Mouse (Mus musculus): ENCODE results near the gene Mns1.
"Not testable (repeated sequence)": the region's sequence is repeated elsewhere in the genome, so short reads cannot be mapped to it uniquely, and the experiment has no call there.

The Mns1 gene

DNA sequence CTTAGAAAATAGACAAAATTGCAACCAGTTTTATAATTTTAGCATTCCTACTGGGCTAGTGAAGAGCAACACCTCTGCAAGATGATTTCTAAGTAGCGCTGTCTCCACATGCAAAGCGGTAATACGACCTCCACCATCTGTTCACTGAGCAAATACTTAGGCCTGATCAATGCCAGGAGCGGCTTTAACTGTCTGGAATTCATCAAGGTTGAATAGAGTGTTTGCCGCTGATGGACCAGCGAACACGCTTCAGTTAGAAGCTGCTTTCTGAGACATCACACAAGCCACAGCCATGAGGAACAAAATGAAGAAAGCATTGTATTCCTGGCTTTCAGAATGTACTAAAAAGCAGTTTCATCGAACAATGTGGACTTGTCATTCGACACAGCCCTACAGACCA lies 2.9 kb upstream of the Mns1 start:
- DNase-seq, result no peak

GRCm38 (mm10) chr9:72438749-72439148 lies 938 bp downstream of the Mns1 start:
- DNase-seq, result no peak

- no peak for DNase-seq
Observed at GRCm38 (mm10) chr9:72440358-72440757, 2.5 kb downstream of the Mns1 start.

DNA sequence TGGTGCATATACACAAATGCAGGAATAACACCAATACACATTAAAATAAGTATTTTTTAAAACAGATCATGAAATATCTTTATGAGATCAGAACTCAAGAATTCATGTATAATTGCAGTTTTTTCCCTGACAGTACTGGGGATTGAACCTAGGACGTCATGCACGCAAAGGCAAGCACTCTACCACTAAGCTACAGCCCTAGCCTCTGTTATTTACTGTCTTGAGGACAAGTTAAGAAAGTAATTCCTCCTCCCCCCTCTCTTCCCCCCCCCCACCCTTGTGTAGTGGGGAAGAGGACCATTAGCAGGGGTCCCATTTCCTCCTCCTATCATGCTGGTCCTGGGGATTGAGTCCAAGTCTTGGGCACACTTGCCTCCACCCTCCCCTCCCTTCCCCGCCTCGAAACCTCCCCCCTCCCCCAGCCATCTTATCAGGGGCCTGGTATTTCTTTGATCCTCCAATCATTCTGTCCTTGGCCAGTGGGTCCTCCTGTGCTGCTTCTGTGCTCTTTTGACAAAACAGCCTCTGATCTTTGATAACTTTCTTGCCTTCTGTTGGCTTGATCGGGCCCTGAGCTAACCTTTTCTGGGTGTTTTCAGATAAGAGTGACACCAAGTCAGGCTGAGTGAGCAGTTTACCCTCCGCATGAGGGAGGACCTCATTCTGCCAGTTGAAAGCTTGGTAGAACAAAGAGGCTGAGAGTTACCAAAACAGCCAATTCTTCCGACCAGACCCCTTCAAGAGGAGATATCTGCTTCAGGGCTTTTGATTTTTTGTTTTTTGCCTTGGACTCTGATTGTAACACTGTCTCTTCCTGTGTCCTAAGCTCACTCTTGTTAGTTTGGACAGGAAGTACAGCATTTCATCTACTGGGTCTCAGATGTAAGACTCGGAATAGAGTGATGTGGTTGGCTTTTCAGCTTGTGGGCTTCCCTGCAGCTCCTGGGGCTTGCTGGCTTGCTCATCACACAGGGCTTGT lies 3.4 kb downstream of the Mns1 start:
- DNase-seq, result no peak

DNA sequence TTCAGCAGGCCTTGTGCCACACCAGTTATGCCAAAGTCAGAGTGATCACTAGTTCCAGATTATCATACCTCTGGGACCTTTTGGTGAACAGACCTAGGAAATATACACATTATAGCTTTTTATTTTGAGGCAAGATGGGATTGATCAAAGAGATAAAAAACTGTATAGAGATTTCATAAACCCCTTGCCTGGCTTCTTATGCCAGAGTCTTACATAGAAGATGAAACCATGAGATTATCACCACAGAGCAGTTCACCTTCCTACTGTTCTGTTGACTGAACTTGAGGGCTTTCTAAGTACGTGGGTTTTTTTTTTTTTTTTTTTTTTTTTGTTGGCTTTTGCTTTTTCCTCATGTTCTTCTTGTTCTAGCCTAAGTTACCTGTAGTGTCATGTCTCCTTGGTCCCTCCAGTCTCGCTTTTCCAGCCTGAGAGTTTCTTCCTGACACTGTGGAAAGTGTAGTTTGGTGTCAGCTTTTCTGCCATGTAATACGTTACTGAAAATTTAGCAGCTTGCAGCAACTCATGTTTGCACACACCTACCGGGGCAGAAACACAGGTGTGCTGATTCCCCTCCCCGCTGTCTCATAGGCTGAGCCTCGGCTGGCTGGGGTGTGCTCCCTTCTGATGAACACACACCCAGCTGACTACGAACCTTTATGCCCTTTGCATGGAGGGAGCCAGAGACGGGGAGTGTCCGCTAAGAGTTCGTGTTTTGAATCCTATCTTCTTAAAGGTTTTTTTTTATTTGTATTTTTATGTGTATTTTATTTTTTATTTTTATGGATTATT lies 4.3 kb downstream of the Mns1 start:
- DNase-seq, result no peak

DNA sequence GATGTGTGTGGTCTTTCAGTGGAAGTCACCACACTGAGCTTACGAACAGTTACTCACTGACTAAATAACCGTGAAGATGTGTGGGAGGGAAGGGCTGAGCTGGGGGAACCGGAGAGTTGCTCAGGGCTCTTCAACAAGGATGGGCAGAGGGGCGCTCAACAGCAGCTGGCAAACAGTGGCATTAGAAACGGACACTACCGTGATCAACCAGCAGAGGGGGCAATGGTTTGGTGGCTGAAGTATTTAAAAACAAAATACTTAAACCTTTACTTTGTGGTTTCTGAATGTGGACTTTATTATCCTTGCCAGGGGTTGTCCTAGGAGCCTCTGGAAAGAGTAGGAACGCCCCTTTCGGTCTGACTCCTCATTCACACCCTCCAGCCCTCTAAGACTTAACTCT lies 10.2 kb downstream of the Mns1 start:
- DNase-seq, result peak; percentile 24 to 37

- no peak for DNase-seq
Observed at GRCm38 (mm10) chr9:72449367-72449766, 11.6 kb downstream of the Mns1 start.

- DNase-seq, result no peak
Observed at GRCm38 (mm10) chr9:72449841-72450240, 12.0 kb downstream of the Mns1 start.

DNA sequence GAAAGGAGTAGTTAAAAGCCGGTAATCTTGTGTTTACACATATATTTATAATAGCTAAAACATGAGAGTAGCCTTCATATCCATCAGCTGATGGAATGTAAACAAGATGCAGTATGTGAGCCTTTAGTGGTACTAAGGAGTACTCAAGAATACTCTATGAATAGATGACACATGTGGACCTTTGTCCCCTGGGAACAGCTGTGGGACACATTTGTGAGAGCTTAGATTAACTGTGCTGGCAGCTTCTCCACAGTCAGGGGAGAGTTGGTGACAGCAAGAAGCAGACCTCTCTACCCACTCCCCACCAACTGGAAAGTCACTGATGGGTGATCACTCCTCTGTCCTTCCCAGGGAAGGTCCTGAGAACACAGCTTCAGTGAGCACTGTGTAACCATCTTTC lies 12.6 kb downstream of the Mns1 start:
- DNase-seq, result no peak

- DNase-seq, result no peak
Observed at GRCm38 (mm10) chr9:72451111-72451510, 13.3 kb downstream of the Mns1 start.

GRCm38 (mm10) chr9:72454281-72454680 lies 16.5 kb downstream of the Mns1 start:
- DNase-seq, result not testable (repeated sequence)

GRCm38 (mm10) chr9:72456374-72456773 lies 18.6 kb downstream of the Mns1 start:
- DNase-seq, result no peak

DNA sequence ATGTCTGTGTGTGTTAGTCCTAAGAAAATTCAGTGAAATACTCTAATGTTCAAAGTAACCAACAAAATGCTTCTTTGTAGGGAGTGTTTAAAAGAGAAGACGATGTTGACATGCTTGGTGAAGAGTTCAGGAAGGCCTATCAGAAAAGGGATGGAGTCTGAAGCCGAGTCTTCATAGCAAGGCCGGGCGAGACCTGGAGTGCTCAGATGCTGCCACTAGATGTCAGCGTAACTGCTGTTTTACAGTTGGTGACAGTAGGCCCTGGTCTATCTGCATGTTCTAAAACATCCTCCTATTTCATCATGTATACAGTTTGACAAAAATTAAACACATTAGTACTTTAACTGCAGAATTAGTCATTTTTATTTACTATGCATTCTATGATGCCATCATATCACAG lies 20.4 kb downstream of the Mns1 start:
- DNase-seq, result peak; percentile 58 to 66

- DNase-seq, result no peak
Observed at GRCm38 (mm10) chr9:72459703-72460102, 21.9 kb downstream of the Mns1 start.

DNA sequence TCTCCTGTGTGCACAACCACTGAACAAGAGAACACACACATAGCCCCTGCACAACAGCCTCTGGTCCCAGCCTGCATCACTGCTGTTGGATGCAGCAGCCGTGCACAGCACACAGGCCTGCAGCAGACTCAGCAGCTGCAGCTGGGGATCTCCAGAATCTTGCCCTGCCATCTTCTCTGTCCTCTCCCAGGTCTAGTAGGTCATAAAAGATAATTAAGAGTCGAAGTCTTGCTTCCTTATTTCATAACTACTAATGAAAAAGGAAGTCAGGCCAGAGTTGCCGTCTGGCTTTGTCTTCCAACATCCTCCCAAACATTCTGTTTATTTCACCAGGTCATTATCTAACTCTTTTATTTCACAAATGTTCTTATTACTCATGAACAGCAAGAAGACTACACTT lies 23.0 kb downstream of the Mns1 start:
- DNase-seq, result no peak

GRCm38 (mm10) chr9:72462427-72462826 lies 24.6 kb downstream of the Mns1 start:
- no peak for DNase-seq

DNA sequence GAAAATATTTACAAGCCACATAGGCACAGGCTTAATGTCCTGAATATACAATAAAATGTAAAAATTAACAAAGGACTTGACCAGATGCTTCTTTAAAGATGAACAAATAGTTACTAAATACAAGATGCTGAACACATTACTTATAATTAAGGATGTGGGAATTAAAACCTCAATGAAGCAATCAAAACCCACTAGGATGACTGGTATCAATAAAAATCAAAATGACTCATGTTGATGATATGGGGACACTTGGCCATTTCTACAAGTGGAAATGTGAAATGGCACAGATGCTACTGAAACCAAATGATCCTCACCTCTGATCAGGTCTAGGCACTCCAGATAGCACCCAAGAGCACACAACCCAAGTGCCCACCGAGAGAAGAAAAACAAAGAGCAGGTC lies 27.0 kb downstream of the Mns1 start:
- no peak for DNase-seq

GRCm38 (mm10) chr9:72465754-72466181 lies 28.0 kb downstream of the Mns1 start:
- DNase-seq, result no peak

DNA sequence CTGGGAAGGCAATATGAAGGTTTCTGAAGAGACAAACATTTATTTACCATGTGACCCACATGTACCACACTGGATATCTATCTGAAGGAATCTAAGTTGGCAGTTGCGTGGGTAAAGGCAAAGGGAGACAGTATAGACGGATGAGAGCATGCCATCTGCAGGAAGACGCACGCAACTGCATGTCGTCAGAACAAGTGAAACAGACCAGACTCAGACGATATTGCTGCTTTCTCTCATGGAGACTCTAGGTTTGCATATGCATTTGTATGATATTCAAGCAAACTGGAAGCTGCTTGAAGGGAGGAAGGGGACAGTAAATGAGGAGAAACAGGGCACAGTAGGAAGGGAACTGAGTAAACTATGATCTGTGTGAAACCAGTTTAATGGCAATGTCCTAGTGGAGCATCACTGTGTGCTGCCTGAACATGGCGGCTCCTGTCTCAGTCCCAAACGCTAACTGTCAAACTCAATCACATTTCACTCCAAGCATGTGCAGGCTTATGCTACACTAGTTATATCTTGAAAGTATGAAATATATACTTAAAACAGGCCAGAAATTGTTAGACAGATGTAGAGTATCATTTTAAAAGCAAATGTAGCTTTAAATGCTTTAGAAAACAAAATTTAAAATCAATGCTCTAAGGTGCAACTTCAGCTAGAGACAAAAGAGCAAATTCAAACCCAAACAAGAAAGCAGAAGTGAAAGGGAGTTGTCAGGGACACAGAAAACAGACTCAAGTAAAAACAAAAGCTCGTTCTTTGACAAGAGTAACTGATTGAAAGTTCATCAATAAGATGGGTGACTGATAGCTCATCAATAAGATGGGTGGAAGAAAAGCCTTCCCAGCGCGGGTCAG lies 30.0 kb downstream of the Mns1 start:
- no peak for DNase-seq

DNA sequence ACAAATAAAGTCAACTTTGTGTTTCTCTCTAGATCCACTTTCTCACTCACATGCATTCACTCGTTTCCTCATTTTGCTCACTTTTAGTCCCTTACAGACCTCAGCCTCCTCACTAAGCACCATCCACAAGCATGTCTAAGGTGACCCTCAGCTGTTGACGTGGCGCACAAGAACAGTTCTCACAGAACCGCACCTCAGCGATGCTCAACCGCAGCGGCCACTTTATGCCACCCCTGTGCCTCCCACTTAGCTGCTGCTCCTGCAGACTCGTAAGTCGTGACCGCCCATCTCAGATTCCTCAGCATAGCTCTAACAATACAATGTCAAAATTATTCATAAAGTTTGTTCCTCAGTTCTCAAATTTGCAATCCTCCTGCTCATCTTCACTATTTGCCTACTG lies 30.8 kb downstream of the Mns1 start:
- no peak for DNase-seq

GRCm38 (mm10) chr9:72469851-72470250 lies 32.0 kb downstream of the Mns1 start:
- DNase-seq, result no peak

GRCm38 (mm10) chr9:72475511-72475910 lies 37.7 kb downstream of the Mns1 start:
- no peak for DNase-seq

DNA sequence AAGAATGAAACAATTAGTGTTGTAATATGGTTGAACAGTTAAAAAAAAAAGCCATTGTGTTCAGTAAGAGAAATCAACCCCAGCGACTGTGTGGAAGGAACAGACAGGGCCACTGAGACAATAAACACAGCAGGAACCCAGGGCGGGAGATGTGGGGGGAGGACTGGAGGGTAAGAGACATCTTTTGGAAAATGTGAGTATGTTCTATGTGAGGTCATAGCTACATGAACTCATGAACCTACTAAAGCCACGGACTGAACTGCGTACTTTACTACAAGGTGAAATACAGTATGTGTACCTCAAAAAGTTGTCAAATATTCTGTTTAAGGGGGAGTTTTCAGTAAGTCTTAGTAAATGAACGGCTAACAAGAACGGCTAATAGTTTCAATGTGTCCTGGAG lies 39.5 kb downstream of the Mns1 start:
- no peak for DNase-seq

Measured in cerebellum, postnatal 36 days (tissue).